Mouse (Mus musculus) ES-Bruce4 (cell line): ENCODE results near the gene Ttc7. TPM values are rescaled to one million over a fixed set of nuclear protein-coding genes. Genes with fewer than 3 reads are reported as not detected.

Experiments used
- H3K27ac ChIP-seq: 2 replicates; pipeline ENCODE4 v1.5.1; 2012; ENCODE audit warnings: low read length, inconsistent platforms; ENCODE audit not compliant: insufficient read depth
- H3K27me3 ChIP-seq: 2 replicates; pipeline ENCODE4 v1.6.1; 2012; ENCODE audit warnings: mild to moderate bottlenecking, low read length, inconsistent platforms; ENCODE audit not compliant: control insufficient read depth, poor library complexity, insufficient read depth, severe bottlenecking
- H3K36me3 ChIP-seq: 2 replicates; pipeline ENCODE4 v1.6.1; 2012; ENCODE audit warnings: inconsistent platforms, mild to moderate bottlenecking, low read length, moderate library complexity; ENCODE audit not compliant: control insufficient read depth, poor library complexity, insufficient read depth, severe bottlenecking
- H3K4me1 ChIP-seq: one replicate; pipeline ENCODE4 v1.8.1; 2011; ENCODE audit warnings: low read length; ENCODE audit not compliant: control insufficient read depth, insufficient read depth
- H3K4me3 ChIP-seq: 2 replicates; pipeline ENCODE4 v1.5.1; 2011; ENCODE audit warnings: low read depth, mild to moderate bottlenecking, low read length
- H3K9ac ChIP-seq: 2 replicates; pipeline ENCODE4 v1.6.1; 2012; ENCODE audit warnings: low read depth, mild to moderate bottlenecking, inconsistent platforms; ENCODE audit not compliant: poor library complexity, severe bottlenecking
- H3K9me3 ChIP-seq: replicated peaks from 2 replicates; pipeline ENCODE4 v1.6.1; 2012; ENCODE audit warnings: mild to moderate bottlenecking, low read length, inconsistent platforms; ENCODE audit not compliant: control insufficient read depth, poor library complexity, insufficient read depth, severe bottlenecking
- CTCF ChIP-seq: IDR thresholded peaks from one replicate; pipeline ENCODE4 v1.8.1; 2011; ENCODE audit warnings: low read depth, low read length
- EP300 ChIP-seq: IDR thresholded peaks from 2 replicates; pipeline ENCODE4 v1.6.1; 2011; ENCODE audit warnings: low read depth, low read length; ENCODE audit not compliant: insufficient read depth
- POLR2A ChIP-seq: IDR thresholded peaks from one replicate; pipeline ENCODE4 v1.8.1; 2011; ENCODE audit warnings: low read length; ENCODE audit not compliant: insufficient read depth
- polyA plus RNA-seq: library from polyadenylated mRNA; stranded (reverse); fragments of >200 nt; gene quantifications from 2 replicates; pipeline ENCODE4 v1.2.4, GENCODE M21; 2011; ENCODE audit warnings: low read depth; ENCODE audit not compliant: missing spikeins, insufficient read depth, insufficient read length

The Ttc7 gene
- polyA plus RNA-seq, 1 experiment = 10.7 TPM

GRCm38 (mm10) chr17:87275363-87276341, 7.0 kb upstream of the Ttc7 start:
- H3K36me3 ChIP-seq = no peaks in the 10 kb centered on the region
- peaks cover 8% of the 10 kb centered on the region; the same call in 1 of the 2 replicates for H3K9me3 ChIP-seq
- H3K9ac ChIP-seq = no peak overlapping the region
- no peaks in the 10 kb centered on the region for H3K4me1 ChIP-seq
- no peak overlapping the region for H3K4me3 ChIP-seq
- no peaks in the 10 kb centered on the region for H3K27me3 ChIP-seq
- TF ChIP-seq EP300 = no peak
- TF ChIP-seq CTCF = no peak
- TF ChIP-seq POLR2A = no peak
- no peak overlapping the region for H3K27ac ChIP-seq

DNA sequence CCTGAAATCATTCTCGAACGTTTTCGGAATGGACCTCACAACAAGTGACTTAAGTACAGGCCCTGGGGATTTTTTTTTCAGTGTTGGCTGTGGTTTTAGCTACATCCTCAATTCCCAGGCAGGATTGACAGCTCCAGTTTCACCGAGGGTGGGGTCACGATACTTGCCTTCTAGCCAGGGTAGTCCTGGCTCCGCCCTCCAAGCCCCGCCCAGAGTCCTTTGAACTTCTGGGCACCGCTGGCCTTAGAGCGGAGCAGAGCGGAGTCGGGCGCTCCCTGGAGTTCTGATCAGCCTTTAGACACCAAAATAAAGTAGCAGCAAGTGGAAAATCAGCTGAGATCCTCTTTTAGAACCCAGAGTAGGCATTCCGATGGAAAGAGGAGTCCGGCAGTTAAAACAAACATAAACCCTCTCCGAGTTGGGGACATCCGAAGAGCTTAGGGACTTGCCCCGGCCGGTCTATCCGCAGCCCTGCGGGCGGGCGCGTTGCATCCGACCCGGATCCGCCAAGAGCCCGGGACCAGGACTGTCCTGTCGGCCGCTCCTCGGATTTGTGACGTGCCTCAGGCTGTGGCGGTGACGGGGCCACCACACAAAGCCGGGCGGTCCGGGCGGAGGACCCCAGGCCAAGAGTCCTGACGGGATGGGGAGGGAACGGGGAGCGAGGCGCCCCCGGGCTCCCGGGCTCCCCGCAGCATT, 530 bp upstream of the Ttc7 start:
- Histone ChIP-seq H3K27me3 (no peaks in the 10 kb centered on the region), H3K4me1 (no peaks in the 10 kb centered on the region), H3K9ac (peak overlapping the region; percentile 95), H3K4me3 (peak overlapping the region; percentile 73), H3K36me3 (no peaks in the 10 kb centered on the region), H3K27ac (0 out of 2 replicates have a peak overlapping the region, but pooled peaks have one; percentile 16), H3K9me3 (peaks cover 8% of the 10 kb centered on the region; the same call in 1 of the 2 replicates)
- TF ChIP-seq POLR2A (peak; percentile 39), CTCF (no peak), EP300 (0 out of 2 replicates have a peak, but pooled peaks have one; percentile 10)

DNA sequence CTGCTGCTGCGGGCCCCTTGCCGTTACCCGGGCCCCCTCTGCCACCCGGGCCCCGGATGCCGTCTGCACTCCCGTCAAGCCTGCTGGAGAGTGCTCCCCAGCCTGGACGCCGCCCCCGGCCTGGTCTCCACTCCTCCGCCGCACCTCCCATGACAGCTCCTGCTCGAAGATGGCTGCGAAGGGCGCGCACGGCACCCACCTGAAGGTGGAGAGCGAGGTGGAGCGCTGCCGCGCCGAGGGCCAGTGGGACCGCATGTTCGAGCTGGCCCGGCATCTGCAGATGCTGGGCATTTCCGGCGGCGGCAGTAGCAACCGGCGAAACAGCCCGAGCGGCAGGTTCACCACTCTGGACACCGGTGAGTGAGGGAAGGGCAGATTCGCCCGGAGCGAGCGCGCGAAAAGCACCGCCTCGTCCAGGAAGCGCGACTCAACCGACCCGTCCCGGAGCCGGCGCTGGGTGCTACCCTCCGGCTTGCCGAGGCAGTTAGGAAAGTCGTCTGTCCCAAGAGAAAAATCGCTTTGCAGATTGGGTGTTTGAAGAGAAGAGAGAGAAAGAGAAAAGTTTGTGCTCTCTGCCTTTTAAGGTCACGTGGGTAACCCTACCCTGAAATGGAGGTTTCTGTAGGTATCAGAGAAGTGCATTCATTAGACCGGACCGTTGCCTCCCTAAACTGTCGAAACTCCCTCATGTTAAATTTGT, 519 bp downstream of the Ttc7 start:
- no peaks in the 10 kb centered on the region for H3K36me3 ChIP-seq
- H3K4me3 ChIP-seq = peak overlapping the region; percentile 64
- H3K9ac ChIP-seq = peak overlapping the region; percentile 95
- TF ChIP-seq POLR2A = no peak
- no peak for TF ChIP-seq EP300
- TF ChIP-seq CTCF = no peak
- H3K9me3 ChIP-seq = peaks cover 8% of the 10 kb centered on the region; the same call in 1 of the 2 replicates
- H3K27me3 ChIP-seq = no peaks in the 10 kb centered on the region
- no peaks in the 10 kb centered on the region for H3K4me1 ChIP-seq
- no peak overlapping the region for H3K27ac ChIP-seq

GRCm38 (mm10) chr17:87283755-87284481, 1.2 kb downstream of the Ttc7 start:
- Histone ChIP-seq H3K9ac (peak overlapping the region; percentile 95), H3K4me3 (peak overlapping the region; percentile 64), H3K27ac (no peak overlapping the region), H3K27me3 (no peaks in the 10 kb centered on the region), H3K36me3 (no peaks in the 10 kb centered on the region), H3K4me1 (no peaks in the 10 kb centered on the region), H3K9me3 (peaks cover 8% of the 10 kb centered on the region; the same call in 1 of the 2 replicates)
- no peak for TF ChIP-seq POLR2A
- no peak for TF ChIP-seq CTCF
- no peak for TF ChIP-seq EP300

GRCm38 (mm10) chr17:87284482-87285040, 1.9 kb downstream of the Ttc7 start:
- Histone ChIP-seq H3K27ac (no peak overlapping the region), H3K9ac (0 out of 2 replicates have a peak overlapping the region, but pooled peaks have one; percentile 95), H3K4me3 (no peak overlapping the region), H3K27me3 (no peaks in the 10 kb centered on the region), H3K4me1 (no peaks in the 10 kb centered on the region), H3K9me3 (peaks cover 8% of the 10 kb centered on the region; the same call in 1 of the 2 replicates), H3K36me3 (no peaks in the 10 kb centered on the region)
- TF ChIP-seq EP300 (no peak), POLR2A (no peak), CTCF (no peak)
